Mouse (Mus musculus): ENCODE results near the gene Apbb2. TPM values are rescaled to one million over a fixed set of nuclear protein-coding genes. Genes with fewer than 3 reads are reported as not detected.

The Apbb2 gene
- total and polyA plus RNA-seq, 2 experiments from 2014 or later, result 64.6 to 77.2 TPM

- Histone ChIP-seq H3K9ac (no peak overlapping the region), H3K27me3 (ENCODE audit: insufficient read depth, low read length) (no peaks in the 10 kb centered on the region), H3K4me1 (ENCODE audit: insufficient read depth) (no peaks in the 10 kb centered on the region), H3K4me3 (ENCODE audit: low read depth, low read length) (no peak overlapping the region), H3K9me3 (ENCODE audit: low read length) (no peaks in the 10 kb centered on the region), H3K27ac (ENCODE audit: low read depth, low read length) (no peak overlapping the region), H3K4me2 (ENCODE audit: low read depth) (no peak overlapping the region), H3K36me3 (ENCODE audit: insufficient read depth) (no peaks in the 10 kb centered on the region)
- TF ChIP-seq CTCF (IDR thresholded peaks at IDR 0.05; ENCODE audit: low read depth), result no peak
- ATAC-seq (no peak), DNase-seq (no peak)
- 81% methylated on average over 10 of the region's 10 CpGs for WGBS
These were observed 103.3 kb downstream of the Apbb2 start for GRCm38 (mm10) chr5:66515271-66515670.

- Histone ChIP-seq H3K4me1 (ENCODE audit: insufficient read depth) (no peaks in the 10 kb centered on the region), H3K9ac (no peak overlapping the region), H3K27ac (ENCODE audit: low read depth, low read length) (no peak overlapping the region), H3K4me3 (ENCODE audit: low read depth, low read length) (no peak overlapping the region), H3K27me3 (ENCODE audit: insufficient read depth, low read length) (no peaks in the 10 kb centered on the region), H3K4me2 (ENCODE audit: low read depth) (no peak overlapping the region), H3K36me3 (ENCODE audit: insufficient read depth) (no peaks in the 10 kb centered on the region), H3K9me3 (ENCODE audit: low read length) (no peaks in the 10 kb centered on the region)
- TF ChIP-seq CTCF (IDR thresholded peaks at IDR 0.05; ENCODE audit: low read depth), result no peak
- DNase-seq (no peak), ATAC-seq (no peak)
- WGBS, result 86% methylated on average over 6 of the region's 6 CpGs
These were observed 103.9 kb downstream of the Apbb2 start for GRCm38 (mm10) chr5:66514659-66515058.

- H3K4me2 ChIP-seq (ENCODE audit: low read depth), result no peak overlapping the region
- no peak for TF ChIP-seq CTCF (IDR thresholded peaks at IDR 0.05; ENCODE audit: low read depth)
- DNase-seq, result no peak
These were observed 105.2 kb downstream of the Apbb2 start for GRCm38 (mm10) chr5:66513412-66513811.

GRCm38 (mm10) chr5:66512519-66512918 lies 106.1 kb downstream of the Apbb2 start:
- H3K27ac ChIP-seq (ENCODE audit: low read depth, low read length), result no peak overlapping the region
- H3K4me1 ChIP-seq (ENCODE audit: insufficient read depth), result no peaks in the 10 kb centered on the region
- H3K36me3 ChIP-seq (ENCODE audit: insufficient read depth), result no peaks in the 10 kb centered on the region
- no peak for TF ChIP-seq CTCF (IDR thresholded peaks at IDR 0.05; ENCODE audit: low read depth)
- DNase-seq (no peak), ATAC-seq (no peak)
- H3K4me3 ChIP-seq (ENCODE audit: low read depth, low read length), result no peak overlapping the region
- H3K9me3 ChIP-seq (ENCODE audit: low read length), result no peaks in the 10 kb centered on the region
- no peaks in the 10 kb centered on the region for H3K27me3 ChIP-seq (ENCODE audit: insufficient read depth, low read length)
- 97% methylated on average over 7 of the region's 7 CpGs for WGBS
- H3K4me2 ChIP-seq (ENCODE audit: low read depth), result no peak overlapping the region
- no peak overlapping the region for H3K9ac ChIP-seq

More at GRCm38 (mm10) chr5:66513412-66513811, 105.2 kb downstream of the Apbb2 start:
- no peaks in the 10 kb centered on the region for H3K9me3 ChIP-seq (ENCODE audit: low read length)
- no peaks in the 10 kb centered on the region for H3K36me3 ChIP-seq (ENCODE audit: insufficient read depth)
- no peak for ATAC-seq
- H3K4me3 ChIP-seq (ENCODE audit: low read depth, low read length), result no peak overlapping the region
- no peaks in the 10 kb centered on the region for H3K4me1 ChIP-seq (ENCODE audit: insufficient read depth)
- H3K27me3 ChIP-seq (ENCODE audit: insufficient read depth, low read length), result no peaks in the 10 kb centered on the region
- H3K27ac ChIP-seq (ENCODE audit: low read depth, low read length), result no peak overlapping the region
- H3K9ac ChIP-seq, result no peak overlapping the region

- DNase-seq (no peak), ATAC-seq (no peak)
- no peaks in the 10 kb centered on the region for H3K4me1 ChIP-seq (ENCODE audit: insufficient read depth)
- no peak overlapping the region for H3K27ac ChIP-seq (ENCODE audit: low read depth, low read length)
- no peaks in the 10 kb centered on the region for H3K9me3 ChIP-seq (ENCODE audit: low read length)
- WGBS, result 83% methylated on average over 7 of the region's 7 CpGs
- TF ChIP-seq CTCF (IDR thresholded peaks at IDR 0.05; ENCODE audit: low read depth), result no peak
- no peak overlapping the region for H3K4me2 ChIP-seq (ENCODE audit: low read depth)
- H3K27me3 ChIP-seq (ENCODE audit: insufficient read depth, low read length), result no peaks in the 10 kb centered on the region
- no peaks in the 10 kb centered on the region for H3K36me3 ChIP-seq (ENCODE audit: insufficient read depth)
- no peak overlapping the region for H3K4me3 ChIP-seq (ENCODE audit: low read depth, low read length)
- no peak overlapping the region for H3K9ac ChIP-seq
These were observed 107.9 kb downstream of the Apbb2 start for GRCm38 (mm10) chr5:66510716-66511115.

GRCm38 (mm10) chr5:66509151-66509550 lies 109.4 kb downstream of the Apbb2 start:
- Histone ChIP-seq H3K27me3 (ENCODE audit: insufficient read depth, low read length) (no peaks in the 10 kb centered on the region), H3K4me3 (ENCODE audit: low read depth, low read length) (no peak overlapping the region), H3K4me1 (ENCODE audit: insufficient read depth) (no peaks in the 10 kb centered on the region), H3K4me2 (ENCODE audit: low read depth) (no peak overlapping the region), H3K27ac (ENCODE audit: low read depth, low read length) (no peak overlapping the region), H3K36me3 (ENCODE audit: insufficient read depth) (no peaks in the 10 kb centered on the region), H3K9me3 (ENCODE audit: low read length) (no peaks in the 10 kb centered on the region), H3K9ac (no peak overlapping the region)
- no peak for DNase-seq
- no peak for ATAC-seq
- WGBS, result 89% methylated on average over 5 of the region's 5 CpGs
- no peak for TF ChIP-seq CTCF (IDR thresholded peaks at IDR 0.05; ENCODE audit: low read depth)

GRCm38 (mm10) chr5:66505578-66505977 lies 113.0 kb downstream of the Apbb2 start:
- DNase-seq (no peak), ATAC-seq (no peak)
- WGBS, result 88% methylated on average over 3 of the region's 3 CpGs
- Histone ChIP-seq H3K27me3 (ENCODE audit: insufficient read depth, low read length) (no peaks in the 10 kb centered on the region), H3K4me2 (ENCODE audit: low read depth) (no peak overlapping the region), H3K4me1 (ENCODE audit: insufficient read depth) (no peaks in the 10 kb centered on the region), H3K27ac (ENCODE audit: low read depth, low read length) (no peak overlapping the region), H3K36me3 (ENCODE audit: insufficient read depth) (no peaks in the 10 kb centered on the region), H3K9me3 (ENCODE audit: low read length) (no peaks in the 10 kb centered on the region), H3K9ac (no peak overlapping the region), H3K4me3 (ENCODE audit: low read depth, low read length) (no peak overlapping the region)
- no peak for TF ChIP-seq CTCF (IDR thresholded peaks at IDR 0.05; ENCODE audit: low read depth)

GRCm38 (mm10) chr5:66505071-66505470 lies 113.5 kb downstream of the Apbb2 start:
- no peak for ATAC-seq
- H3K4me2 ChIP-seq (ENCODE audit: low read depth), result no peak overlapping the region
- no peaks in the 10 kb centered on the region for H3K9me3 ChIP-seq (ENCODE audit: low read length)
- H3K9ac ChIP-seq, result no peak overlapping the region
- no peaks in the 10 kb centered on the region for H3K27me3 ChIP-seq (ENCODE audit: insufficient read depth, low read length)
- no peaks in the 10 kb centered on the region for H3K4me1 ChIP-seq (ENCODE audit: insufficient read depth)
- no peak for DNase-seq
- no peak overlapping the region for H3K27ac ChIP-seq (ENCODE audit: low read depth, low read length)
- WGBS, result 73% methylated on average over 1 of the region's 1 CpGs
- no peak for TF ChIP-seq CTCF (IDR thresholded peaks at IDR 0.05; ENCODE audit: low read depth)
- no peaks in the 10 kb centered on the region for H3K36me3 ChIP-seq (ENCODE audit: insufficient read depth)
- H3K4me3 ChIP-seq (ENCODE audit: low read depth, low read length), result no peak overlapping the region
